Mouse (Mus musculus) brain, embryonic 14.5 days (tissue): Measurements from ENCODE around the gene Swi5.

Source experiments
- CTCF ChIP-seq: fragments of 200-500 bp; IDR thresholded peaks from 2 replicates; pipeline ENCODE4 v1.5.1; 2012; ENCODE audit warnings: inconsistent platforms, mild to moderate bottlenecking, moderate library complexity, borderline replicate concordance; ENCODE audit not compliant: insufficient read depth, insufficient read length; ENCODE audit errors: extremely low read depth
- POLR2A ChIP-seq: fragments of 200-500 bp; IDR thresholded peaks from 2 replicates; pipeline ENCODE4 v1.6.1; 2012; ENCODE audit warnings: mild to moderate bottlenecking, inconsistent platforms, borderline replicate concordance; ENCODE audit not compliant: poor library complexity, insufficient read depth, insufficient read length, severe bottlenecking; ENCODE audit errors: extremely low read depth

- TF ChIP-seq CTCF (no peak), POLR2A (no peak)
Observed at GRCm38 (mm10) chr2:32308870-32309568, 21.1 kb upstream of the Swi5 start.
